Mouse (Mus musculus) megakaryocyte-erythroid progenitor cell, adult 5 weeks (primary cell): ENCODE data around the gene Ffar2. TPM values are rescaled to one million over a fixed set of nuclear protein-coding genes. Genes with fewer than 3 reads are reported as not detected.

Experiments
- polyA plus RNA-seq: library from polyadenylated mRNA; stranded (reverse); fragments of >175 nt; gene quantifications from 2 replicates; pipeline ENCODE4 v1.2.3, GENCODE M21; 2012

Ffar2 gene
- 11.4 and 19.2 TPM in 2 replicates for polyA plus RNA-seq

DNA sequence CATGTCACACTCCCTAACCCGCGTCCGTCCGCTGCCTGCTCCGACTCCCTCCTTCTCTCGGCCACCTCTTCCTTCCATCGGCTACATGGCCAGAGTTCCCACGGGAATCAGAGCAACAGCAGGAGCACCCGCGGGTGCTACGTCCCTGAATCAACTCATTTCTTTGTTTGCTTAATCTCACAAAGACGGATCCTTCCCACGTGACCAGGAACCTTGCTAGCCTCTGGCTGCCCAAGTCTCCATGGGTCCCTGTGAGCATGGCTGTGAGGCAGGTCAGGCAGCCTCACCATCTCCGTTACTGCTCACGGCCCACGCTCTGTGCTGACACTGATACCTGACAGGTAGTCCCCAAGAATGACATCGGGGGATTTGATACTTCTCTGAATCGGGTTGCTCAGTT, at the start of gene Ffar2:
TSS of gene Ffar2 (minus strand) at position 101 of the 400 bp plus-strand sequence.

GRCm38 (mm10) chr7:30861464-30861863, 37.9 kb upstream of the Ffar2 start, which contains the start of gene Ffar1:
TSS of gene Ffar1 (minus strand) at chr7:30861564.

GRCm38 (mm10) chr7:30856078-30856477, 32.5 kb upstream of the Ffar2 start, which contains the start of gene Ffar3:
TSS of gene Ffar3 (minus strand) at chr7:30856178.

DNA sequence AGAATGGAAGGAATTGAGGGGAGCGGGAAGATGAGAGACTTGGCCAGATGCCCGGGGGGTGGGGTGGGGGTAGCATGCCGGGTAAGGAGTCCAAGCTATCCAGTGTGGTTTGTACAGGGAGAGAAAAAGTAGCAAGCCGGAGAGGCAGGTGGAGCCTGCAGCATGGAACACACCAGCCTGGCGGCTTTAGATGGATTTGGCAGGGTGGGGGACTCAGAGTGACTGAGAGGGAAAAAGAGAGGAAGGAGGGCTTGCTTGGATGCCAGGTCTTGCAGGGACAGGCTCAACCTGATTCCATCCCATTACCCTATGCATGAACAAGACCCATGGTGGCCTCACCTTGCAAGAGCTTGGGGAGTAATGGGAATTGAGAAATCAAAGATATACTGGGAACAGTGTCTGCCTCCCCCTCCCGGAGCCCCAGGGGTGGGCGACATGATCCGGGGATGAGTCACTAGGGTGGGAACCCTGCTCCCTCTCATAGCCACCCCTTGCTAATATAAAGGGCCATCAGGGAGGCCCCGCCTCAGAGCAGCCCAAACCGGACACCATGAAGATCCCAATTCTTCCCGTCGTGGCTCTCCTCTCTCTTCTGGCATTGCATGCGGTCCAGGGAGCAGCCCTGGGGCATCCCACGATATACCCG, 36.1 kb downstream of the Ffar2 start, which contains the start of gene Krtdap:
TSS of gene Krtdap (plus strand) at position 520 of the 646 bp plus-strand sequence.

Other genes starting within 250 kb of the Ffar2 start
- gene Kmt2b, start 235.0 kb downstream of the Ffar2 start, polyA plus RNA-seq, result 80.2 and 109 TPM in 2 replicates
- 0.64 TPM in 1 of 2 replicates, not detected in the other for gene Zbtb32, start 224.9 kb downstream of the Ffar2 start, polyA plus RNA-seq
- gene Upk1a, start 210.9 kb downstream of the Ffar2 start, polyA plus RNA-seq, result 0.46 and 0.82 TPM in 2 replicates
- gene Cox6b1, start 197.6 kb downstream of the Ffar2 start, polyA plus RNA-seq, result 70.6 and 81.6 TPM in 2 replicates
- 0.23 and 0.25 TPM in 2 replicates for gene Etv2, start 187.9 kb downstream of the Ffar2 start, polyA plus RNA-seq
- gene Rbm42, start 173.5 kb downstream of the Ffar2 start, polyA plus RNA-seq, result 287 and 309 TPM in 2 replicates
- 39.5 and 49.7 TPM in 2 replicates for gene Haus5, start 158.8 kb downstream of the Ffar2 start, polyA plus RNA-seq
- gene Pmis2, start 152.2 kb downstream of the Ffar2 start, polyA plus RNA-seq, result not detected in 2 replicates
- not detected in 2 replicates for gene 2200002J24Rik, start 124.8 kb downstream of the Ffar2 start, polyA plus RNA-seq
- 0.93 and 1.6 TPM in 2 replicates for gene Atp4a, start 111.6 kb downstream of the Ffar2 start, polyA plus RNA-seq
- gene Tmem147, start 94.2 kb downstream of the Ffar2 start, polyA plus RNA-seq, result 48.5 and 64.1 TPM in 2 replicates
- gene Gapdhs, start 80.1 kb downstream of the Ffar2 start, polyA plus RNA-seq, result not detected in 2 replicates
- gene Sbsn, start 72.3 kb downstream of the Ffar2 start, polyA plus RNA-seq, result 1.7 and 3.2 TPM in 2 replicates
- gene Dmkn, start 60.0 kb downstream of the Ffar2 start, polyA plus RNA-seq, result 2.0 and 6.7 TPM in 2 replicates
- gene Krtdap, start 35.9 kb downstream of the Ffar2 start, polyA plus RNA-seq, result not detected in 2 replicates
- gene Ffar3, start 32.4 kb upstream of the Ffar2 start, polyA plus RNA-seq, result not detected in 2 replicates
- gene Ffar1, start 37.8 kb upstream of the Ffar2 start, polyA plus RNA-seq, result 0.10 and 0.13 TPM in 2 replicates
- 5.0 and 5.4 TPM in 2 replicates for gene Cd22, start 56.6 kb upstream of the Ffar2 start, polyA plus RNA-seq
- gene Mag, start 91.1 kb upstream of the Ffar2 start, polyA plus RNA-seq, result 0.37 and 0.72 TPM in 2 replicates
- not detected in 2 replicates for gene Hamp2, start 100.9 kb upstream of the Ffar2 start, polyA plus RNA-seq
- not detected in 2 replicates for gene Hamp, start 120.3 kb upstream of the Ffar2 start, polyA plus RNA-seq
- 169 and 182 TPM in 2 replicates for gene Usf2, start 133.0 kb upstream of the Ffar2 start, polyA plus RNA-seq
- 1.3 and 1.5 TPM in 2 replicates for gene Lsr, start 149.7 kb upstream of the Ffar2 start, polyA plus RNA-seq
- 0.08 TPM in 1 of 2 replicates, not detected in the other for gene Fam187b, start 150.0 kb upstream of the Ffar2 start, polyA plus RNA-seq
- 870 and 944 TPM in 2 replicates for gene Fxyd5, start 218.7 kb upstream of the Ffar2 start, polyA plus RNA-seq
- 0.36 and 1.3 TPM in 2 replicates for gene Fxyd7, start 227.7 kb upstream of the Ffar2 start, polyA plus RNA-seq
- 4.9 and 6.1 TPM in 2 replicates for gene Fxyd1, start 233.4 kb upstream of the Ffar2 start, polyA plus RNA-seq
- 0.01 TPM in 1 of 2 replicates, not detected in the other for gene Lgi4, start 235.6 kb upstream of the Ffar2 start, polyA plus RNA-seq